Mouse (Mus musculus) kidney, postnatal 4 days (tissue): ENCODE data around the gene Il11ra1.
"Not testable (repeated sequence)": the region's sequence is repeated elsewhere in the genome, so short reads cannot be mapped to it uniquely, and the experiment has no call there.

Experiments
- DNase-seq, 2 experiments: peaks; one replicate each; pipeline ENCODE4 v3.0.0; 2021; ENCODE audit warnings: mixed read lengths in 2 of 2

The Il11ra1 gene

GRCm38 (mm10) chr4:41783197-41783596 lies 83.4 kb downstream of the Il11ra1 start:
- not testable (repeated sequence) for DNase-seq
